Mouse (Mus musculus) heart, adult 18-20 months (tissue): ENCODE data around the gene Taldo1. TPM values are rescaled to one million over a fixed set of nuclear protein-coding genes. Genes with fewer than 3 reads are reported as not detected.

Experiments used
- DNase-seq, 2 experiments: peaks; one replicate each; pipeline ENCODE4 v3.0.0; 2021 to 2022; ENCODE audit warnings: mixed read lengths in 1 of 2
- total RNA-seq, 2 experiments: library from RNA; stranded (reverse); gene quantifications; 2 replicates each; pipeline ENCODE4 v1.2.3; 2021

Taldo1 gene
- total RNA-seq, 2 experiments from 2014 or later: 106 to 141 TPM

DNA sequence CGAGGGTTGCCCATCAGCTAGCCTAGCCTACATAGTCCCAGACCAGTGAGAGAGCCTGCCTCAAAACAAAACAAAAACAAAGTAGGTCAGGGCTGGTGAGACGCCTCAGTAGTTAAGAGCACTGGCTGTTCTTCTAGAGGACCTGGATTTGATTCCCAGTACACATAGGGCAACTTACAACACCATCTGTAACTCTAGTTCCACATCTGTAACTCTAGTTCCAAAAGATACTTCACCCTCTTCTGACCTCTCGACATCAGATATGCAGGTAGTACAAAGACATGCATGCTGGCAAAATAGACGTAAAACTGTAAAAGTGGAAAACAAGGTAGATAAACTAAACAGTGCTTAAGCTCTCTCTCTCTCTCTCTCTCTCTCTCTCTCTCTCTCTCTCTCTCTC lies 31.8 kb downstream of the Taldo1 start:
- no peak for DNase-seq

DNA sequence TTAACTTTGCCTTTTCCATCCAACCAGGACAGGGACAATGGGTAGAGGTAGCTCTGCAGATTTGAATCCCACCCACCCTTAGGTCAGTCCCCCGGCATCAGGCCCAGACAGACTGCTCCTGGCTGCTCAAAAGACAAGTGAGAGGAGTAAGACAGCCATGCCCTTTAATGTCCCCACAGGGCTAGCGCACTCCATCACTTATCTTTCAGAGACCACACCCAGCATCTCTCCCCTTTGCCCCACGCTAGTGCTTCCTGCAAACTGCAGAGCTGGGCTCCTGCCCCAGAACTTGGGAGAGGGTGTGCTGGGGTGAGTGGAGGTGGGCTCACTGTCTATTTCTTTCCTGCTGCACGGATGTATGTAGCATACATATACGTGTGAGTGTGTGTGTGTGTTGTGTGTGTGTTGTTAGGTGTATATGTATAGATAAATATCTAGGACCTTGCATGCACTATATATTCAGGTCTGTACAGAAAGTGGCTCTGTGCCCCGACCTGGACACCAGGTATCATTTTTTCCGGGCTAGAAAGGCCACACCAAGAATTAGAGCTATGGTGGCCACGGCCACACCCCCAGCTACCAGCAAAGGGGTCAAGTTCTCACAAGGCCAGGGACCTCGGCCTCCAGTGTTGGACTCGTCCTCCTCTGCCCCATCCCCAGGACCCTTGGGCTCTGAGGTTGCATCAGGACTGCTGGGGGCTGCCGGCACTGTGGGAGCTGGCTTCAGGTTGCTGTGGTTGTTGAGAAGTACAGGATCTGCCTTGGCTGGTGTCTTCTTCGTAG lies 35.1 kb downstream of the Taldo1 start:
- no peak for DNase-seq

DNA sequence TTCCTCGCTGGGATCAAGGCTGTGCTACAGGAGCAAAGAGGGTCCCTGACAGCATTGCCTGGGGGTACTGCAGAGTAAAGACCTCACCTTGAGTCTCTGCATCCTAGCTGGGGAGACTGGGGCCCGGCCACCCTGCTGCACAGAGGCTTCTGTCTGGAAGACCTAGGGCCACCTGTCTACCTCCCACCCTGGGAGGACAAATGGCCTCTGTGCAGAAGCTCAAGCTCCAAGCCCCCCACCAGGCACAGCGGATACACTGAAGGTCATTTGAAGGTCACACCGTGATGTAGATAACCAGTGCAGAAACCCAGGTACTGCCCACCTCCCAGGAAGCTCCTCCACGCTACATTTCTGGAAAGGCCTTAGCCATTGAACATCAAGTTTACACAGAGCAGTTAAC lies 36.7 kb downstream of the Taldo1 start:
- DNase-seq: no peak

DNA sequence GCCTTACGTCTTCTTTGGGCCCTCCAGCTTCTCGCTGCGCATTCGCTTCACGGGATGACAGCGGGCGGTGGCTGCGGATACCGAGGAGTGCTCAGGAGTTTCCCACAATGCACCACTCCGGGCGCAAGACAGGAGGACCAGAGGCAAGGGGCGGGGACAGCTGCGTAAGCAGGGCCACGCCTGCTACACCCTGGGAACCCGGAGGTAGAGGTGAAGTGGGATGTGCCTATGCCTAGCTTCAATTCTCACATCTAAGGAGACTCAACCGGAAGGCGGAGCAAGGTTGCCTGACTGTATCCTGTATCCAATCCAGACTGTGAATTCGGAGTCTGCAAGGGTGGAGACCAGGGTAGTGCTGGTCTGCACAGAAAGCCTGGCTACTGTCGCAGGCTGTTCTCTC lies 37.3 kb downstream of the Taldo1 start, which contains the start of gene Cend1:
Cend1 (minus strand) TSS at position 182 of the 400 bp plus-strand sequence.
- peak; percentile 62 to 64 for DNase-seq

DNA sequence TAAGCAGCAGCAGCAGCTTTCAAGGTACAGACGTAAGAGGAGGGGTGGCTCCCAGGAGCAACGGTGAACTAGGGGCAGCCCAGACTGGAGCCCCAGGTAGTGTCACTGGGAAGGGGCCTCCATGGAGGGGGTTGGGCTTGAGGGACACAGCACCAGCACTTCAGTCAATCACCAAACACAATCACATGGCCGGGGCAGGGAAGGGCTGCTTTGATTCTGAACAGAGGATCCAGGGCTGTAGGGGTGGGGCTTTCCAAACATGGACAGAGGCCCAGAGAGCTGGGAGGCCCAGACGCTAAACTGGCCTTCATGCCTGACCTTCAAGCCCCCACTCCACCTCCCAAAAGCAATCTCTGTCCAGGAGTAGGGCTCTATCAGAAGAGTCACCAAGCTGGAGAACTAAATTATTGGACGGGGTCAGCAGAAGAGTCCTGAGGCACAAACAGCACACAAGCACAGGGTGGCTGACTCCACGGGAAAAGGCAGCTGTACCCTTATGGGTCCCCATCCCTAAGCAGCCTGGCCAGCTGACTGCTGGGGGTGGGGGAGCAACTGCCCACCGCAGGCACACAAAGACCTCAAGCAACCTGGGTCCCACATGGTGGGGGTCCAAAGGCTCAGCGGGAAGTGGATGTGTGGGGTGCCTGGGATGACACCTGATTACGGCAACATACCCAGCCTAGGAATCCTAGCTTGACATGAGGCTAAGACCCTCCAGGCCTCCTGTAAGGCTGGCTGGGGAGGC lies 38.0 kb downstream of the Taldo1 start:
- no peak for DNase-seq

DNA sequence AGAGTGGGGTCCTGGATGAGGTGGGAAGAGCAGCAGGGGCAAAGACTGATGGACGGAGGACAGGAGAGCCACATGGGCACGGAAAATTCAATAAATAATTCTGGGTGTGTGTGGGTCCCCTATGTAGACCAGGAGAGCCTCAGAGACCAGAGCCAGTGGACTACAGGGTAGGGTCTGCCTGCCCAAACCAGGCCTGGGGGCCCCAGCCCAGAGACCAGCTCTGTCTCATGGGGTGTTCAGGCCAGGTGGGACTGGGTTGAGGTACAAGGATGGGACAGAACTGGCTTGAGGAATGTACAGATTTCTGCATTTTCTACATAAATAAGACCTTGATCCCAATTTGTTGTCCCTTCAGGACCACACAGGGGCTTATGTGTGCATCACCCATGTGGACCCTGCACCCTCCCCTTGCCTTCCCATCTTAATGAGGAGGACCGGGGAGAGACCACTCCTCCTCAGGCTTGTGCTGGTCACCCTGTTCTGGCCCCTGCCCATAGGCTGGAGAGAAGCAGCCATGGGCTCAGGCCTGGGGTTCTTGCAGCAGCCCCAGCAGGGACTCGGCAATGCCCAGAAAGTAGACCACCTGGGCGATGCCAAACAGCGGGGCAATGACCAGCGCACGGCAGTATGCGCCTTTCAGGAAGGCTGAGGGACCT lies 38.7 kb downstream of the Taldo1 start:
- DNase-seq: no peak

DNA sequence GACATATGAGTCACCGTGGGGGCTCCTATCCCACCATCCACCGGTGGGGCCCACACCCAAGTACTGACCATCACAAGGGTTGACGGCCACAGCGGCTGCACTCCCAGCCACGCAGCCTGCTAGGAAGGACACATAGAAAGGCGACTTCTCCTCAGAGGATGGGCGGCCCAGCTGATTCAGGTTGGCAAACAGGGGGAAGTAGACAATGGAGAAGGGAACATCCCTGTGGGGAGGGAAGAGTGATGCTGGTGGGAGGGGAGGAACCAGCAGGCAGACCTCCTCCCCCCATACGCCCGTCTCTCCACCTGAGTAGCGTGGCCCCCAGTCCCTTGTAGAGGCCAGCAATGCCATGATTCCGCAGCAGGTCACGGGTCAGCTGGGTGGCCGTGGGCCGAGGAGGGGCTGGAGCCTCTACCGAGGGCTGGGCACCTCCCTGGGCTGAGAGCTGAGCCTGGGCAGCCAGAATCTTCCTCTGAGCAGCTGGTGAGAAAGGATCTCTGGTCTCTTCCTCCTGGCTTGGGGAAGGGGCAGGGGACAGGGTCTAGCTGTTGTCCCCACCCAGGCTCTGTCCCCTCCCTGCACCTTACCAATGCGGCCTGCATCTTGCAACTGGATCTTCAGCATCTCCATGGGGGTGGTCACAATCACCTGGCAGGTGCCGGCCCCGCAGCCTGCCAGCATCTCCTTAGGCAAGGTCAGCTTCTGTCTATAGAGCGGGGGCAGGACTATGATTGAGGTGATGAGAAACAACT lies 39.6 kb downstream of the Taldo1 start:
- no peak for DNase-seq

DNA sequence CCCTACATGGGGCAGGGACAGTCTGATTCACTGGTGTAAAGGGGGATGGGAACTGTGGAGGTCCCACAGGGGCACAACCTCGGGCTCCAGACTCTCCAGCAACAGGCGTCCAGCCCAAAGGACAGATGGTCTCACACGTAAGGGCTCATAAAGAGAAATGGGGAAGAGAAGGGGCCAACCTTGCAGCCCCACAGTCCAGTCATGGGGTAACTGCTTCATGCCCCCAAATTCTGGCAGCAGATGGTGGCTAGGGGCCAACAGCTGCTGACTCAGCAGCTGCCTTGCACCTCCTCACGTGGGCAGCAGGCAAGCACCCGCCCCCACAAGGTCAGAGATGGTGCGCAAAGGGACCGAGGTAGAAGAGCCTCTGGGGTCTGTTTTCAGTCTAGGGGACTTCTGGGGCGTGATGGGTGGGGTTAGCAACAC lies 40.2 kb downstream of the Taldo1 start:
- DNase-seq: peak; percentile 64 to 69

DNA sequence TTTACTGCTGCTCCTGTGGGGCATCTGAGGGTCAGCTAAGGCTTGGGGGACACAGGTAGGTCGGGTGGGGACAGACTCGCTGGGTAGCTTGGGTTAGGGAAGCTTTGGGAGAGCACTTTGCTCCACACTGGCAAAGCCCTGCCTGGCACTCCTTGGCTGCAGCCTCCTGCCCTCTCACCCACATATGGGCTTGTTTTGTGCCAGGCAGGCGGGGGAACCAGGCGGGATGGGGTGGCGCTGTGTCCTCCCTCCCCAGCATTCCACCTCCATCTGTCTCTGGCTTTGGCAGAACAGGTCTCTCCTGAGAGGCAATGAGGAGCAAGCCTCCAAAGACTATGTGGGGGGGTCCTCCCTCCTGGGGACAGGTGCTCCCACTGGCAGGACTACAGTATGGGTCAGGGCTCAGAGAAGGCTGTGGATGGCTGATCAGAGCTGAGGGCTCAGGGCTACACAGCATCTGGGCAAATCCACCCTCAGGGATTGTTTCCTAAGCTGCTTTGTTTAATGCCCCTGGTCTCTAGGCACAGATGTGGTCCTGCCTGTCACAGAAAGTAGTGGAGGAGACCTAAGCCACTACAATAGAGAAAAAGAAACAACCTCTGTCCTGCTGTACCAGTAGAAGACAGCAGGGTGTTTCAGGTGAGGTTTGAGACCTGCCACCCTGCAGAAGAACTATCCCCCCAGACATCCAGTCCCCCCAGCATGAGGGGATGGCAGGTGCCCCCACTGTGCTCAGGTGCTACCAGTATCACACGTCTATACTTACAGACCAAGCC lies 40.9 kb downstream of the Taldo1 start:
- DNase-seq: peak; percentile 73 to 87

DNA sequence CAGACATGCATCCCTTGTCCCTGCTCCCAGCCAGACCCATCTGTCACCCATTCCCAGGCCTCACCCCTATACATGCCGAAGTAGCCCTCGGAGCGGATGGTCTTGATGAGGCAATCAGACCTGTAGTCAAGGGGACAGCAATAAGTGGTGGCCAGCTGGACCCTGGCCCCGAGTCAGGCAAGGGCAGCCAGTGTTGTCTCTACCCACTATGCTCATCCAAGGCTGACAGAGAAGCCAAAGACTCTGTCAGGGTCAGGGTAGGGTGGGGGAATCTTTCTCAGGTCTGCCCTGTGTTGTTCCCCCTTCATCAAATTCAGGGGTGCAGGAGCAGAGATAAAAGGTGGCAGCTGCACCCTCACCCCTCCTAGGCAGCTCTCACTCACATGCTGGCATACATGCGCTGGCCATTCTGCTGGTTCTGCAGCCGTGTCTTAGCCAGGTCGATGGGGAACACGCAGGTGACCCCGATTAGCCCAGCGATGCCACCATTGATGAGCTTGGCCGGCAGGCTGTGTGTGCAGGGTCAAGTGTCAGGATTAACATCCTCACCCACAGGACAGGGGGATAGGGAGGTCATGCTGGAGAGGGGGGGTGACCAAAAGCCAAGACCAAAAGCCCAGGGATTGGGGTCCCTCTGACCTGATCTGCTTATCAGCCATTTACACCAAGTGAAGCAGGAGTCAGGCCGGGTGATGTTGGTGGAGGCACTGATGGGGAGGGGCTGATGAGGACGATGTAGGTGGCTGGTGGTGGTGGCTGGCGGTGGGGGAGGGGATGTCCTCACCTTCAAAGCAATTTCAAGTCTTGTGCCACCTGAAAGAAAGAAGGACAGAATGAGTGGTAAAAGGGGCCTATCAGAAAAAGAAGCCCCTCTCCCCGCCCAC lies 41.8 kb downstream of the Taldo1 start:
- no peak for DNase-seq

DNA sequence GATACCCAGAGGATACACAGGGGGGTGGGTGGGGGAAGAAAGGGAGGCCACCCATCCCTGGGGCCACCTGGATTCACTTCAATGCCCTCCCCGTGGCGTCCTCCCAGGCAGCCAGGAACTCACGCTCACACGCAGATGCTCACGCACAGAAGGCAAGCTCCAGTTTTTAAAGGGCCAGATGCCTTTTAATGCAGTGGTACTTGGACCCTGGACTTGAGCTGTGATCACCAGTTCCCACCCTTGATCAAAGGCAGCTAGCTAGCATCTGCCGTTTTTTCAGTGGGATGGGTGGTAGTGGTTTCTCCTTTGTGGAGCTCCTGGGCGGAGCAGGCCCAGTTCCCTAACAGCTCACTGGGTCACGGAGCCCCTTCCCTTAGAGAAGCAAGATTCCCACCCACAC lies 42.5 kb downstream of the Taldo1 start:
- DNase-seq: peak; percentile 64 to 73

DNA sequence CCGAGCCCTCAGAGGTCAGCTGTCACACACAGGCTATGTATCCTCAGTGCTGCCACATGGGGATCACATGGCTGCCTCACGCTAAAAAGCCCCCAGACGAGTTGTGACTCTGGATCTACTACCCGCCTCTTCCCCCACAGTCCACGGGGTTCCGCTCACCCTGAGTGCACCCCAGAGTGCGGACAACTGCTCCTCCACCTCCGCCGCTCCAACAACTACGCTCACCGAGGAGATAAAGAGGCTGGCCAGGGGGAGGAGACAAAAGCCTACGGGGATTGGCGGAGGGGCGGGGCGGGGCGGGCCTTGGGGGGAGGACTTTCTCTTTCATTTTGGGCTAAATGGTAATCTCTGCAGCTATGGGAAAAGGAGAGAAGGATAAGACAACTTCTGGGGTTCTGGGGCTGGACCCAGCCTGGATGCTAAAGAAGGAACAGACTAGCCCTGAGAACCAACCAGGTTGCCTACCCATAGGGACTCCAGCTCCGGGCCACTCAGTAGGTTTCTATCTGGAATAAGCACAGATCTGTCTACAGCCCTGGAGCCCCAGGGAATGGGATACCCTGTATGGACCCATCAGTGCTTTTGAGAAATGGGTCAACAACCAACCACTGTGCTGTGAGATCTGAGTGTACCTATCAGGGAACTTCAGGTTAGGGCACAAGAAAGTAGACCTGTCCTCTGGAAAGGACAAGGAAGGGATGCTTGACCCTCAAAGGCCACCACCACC lies 43.3 kb downstream of the Taldo1 start:
- peak; percentile 80 to 84 for DNase-seq

DNA sequence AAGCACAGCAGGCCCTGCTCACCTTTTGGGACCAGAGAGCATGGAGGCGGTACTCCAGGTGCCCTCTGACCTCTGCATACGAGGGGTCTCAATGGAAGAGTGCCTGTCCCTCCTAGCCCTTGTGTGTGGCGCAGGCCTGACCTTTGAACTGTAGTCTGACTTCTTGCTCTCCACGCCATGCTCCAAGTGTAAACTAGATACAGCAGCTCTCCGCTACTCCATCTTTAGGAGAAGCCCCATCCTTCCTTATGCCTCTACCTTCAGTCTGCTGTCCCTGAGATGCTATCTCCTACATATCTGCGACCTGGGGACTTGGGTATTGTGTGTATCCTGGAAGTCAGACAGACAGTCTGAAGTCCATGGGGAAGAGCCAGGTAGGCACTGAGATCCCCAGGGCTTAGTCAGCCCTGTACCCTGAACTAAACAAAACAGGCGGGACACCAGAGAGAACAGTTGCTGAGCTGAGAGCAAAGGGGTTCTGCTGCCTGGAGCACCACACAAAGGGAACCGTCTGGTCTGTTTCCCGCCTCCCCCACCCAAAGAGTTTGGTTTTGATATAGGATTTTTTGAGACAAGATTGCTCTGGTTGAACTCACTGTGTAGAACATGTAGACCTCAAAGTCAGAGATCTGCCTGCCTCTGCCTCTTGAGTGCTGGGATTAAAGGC lies 44.0 kb downstream of the Taldo1 start:
- DNase-seq: no peak

DNA sequence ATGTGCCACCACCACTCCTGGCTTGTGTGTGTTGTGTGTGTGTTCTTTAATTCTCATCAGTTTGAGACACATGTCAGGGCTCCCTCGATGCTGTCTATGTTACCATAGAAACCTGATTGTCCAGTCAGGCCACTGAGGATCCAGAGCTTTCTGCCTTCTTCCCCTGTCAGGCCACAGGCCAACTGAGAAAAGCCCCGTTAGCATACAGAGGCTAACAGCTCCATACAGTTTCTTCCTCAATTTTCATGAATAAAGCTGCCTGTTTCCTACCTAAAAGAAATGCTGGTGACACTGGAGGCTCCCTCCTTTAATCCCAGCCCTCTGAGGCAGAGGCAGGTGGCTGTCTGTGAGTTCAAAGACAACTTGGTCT lies 44.5 kb downstream of the Taldo1 start:
- no peak for DNase-seq

DNA sequence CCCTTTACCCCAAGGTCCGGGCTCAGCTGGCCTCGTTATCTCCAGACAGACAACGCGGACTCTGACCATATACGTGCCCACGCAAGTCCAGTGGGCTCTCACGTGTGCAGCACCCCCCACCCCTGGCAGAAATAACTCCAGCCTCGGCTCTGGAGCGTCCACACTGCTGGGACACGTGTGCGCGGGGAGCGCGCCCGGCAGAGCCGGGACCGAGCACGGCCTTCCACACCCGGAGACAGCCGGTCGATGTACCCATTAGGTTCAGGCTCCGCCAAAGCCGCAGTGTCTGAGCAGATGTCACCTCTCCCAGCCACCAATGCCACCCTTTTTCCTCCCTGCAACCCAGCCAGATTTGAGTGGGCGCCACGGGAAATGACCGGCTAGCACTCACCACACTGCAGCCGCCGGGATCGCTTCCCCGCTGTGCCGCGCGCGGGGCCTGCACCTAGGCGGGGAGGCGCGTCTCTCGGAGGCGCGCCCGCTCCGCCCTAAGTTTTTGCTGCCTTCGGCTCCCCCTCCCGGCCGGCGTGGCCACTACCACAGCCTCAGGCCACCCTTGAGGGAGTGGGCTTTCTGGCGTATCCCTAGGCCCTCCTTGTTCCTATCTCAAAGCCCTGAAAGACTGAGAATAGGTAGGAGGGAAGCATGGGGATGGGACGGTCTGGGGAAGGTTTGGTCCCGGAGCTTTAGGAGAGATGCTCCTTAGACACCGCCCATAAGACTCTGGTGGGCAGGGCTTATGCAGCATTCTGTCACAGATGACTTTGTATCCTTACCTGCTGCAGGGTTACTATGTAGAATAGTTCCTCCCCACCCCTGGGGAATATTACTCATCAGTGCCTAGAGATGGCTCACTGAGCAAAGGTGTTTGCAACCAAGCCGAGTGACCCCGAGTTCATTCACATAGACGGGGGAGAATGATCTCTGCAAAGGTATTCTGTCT lies 45.5 kb downstream of the Taldo1 start, which contains the start of gene Slc25a22:
Slc25a22 (minus strand) TSS at position 715 of the 943 bp plus-strand sequence.
- DNase-seq: peak; percentile 86 to 91

DNA sequence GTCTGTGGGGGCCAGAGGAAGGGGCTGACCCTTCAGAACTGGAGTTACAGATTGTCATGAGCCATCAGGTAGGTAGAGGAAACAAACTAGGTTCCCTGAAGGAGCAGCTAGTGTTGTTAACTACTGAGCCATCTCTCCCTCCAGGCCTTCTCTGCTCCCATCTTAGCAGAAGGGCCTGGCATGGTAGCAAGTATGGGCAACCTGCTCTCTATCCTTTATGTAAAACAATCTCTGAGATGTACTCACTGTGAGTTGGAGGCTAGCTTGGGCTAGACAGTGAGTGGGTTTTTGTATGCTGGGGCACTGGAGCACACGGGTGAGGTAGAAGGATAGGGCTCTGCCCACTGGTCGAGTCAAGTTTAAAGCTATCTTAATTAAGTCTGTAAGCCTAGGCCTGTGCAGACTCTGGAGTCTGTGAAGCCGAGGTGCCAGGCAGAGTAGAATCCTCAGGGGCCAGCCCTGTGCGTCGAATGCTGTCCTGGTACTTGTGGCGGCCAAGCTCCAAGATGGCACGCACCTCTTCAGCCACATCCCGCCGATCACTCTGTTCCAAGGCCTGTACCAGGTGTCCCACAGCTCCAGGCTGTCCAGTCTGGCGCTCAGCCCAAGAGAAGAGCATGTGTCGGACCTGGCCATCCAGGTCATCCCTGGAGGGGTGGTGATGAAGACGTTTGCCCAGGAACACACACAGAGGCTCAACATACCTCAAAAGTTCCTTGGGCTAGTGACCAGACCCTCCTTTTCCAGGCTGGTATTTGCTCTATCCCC lies 46.4 kb downstream of the Taldo1 start:
- DNase-seq: no peak

DNA sequence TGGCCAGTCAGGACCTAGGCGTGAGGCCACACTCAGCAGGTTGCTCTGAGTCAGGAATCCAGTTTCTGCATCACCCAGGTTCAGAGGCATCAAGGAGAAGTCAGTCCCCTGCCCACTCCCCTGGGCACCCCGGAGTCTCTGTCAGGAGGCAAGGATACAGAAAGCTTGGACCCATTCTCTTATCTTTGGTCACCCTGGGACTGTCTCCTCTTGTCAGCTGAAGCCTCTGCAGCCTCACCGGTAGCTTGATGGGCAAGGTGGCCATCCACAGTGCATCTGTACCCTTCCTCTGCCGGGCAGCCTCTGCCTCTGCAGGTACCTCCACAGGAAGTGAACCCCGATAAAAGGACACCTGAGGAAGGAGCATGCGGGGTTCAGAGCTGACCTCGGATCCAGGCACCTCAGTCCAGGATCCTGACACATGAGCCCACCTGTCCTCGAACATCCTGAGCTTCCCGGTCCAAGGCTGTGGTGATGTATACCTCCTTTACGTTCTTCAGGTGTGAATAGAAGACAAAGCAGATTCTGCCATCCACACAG lies 47.2 kb downstream of the Taldo1 start:
- DNase-seq: no peak
